Mouse (Mus musculus) intestine, postnatal 0 days (tissue): ENCODE measurements at regions not wholly inside any gene's neighbourhood (a gene's known extent, or its start where the extent isn't known, plus 50 kb on each side); places are given as distances from the start of the nearest gene placed in this dataset.

Experiments used
- ATAC-seq: fragments of 200-750 bp; cut with Nextera tagmentation; 2 replicates; pipeline ENCODE4 v1.8.0; 2017; ENCODE audit warnings: mild to moderate bottlenecking, moderate TSS enrichment, moderate library complexity
- H3K27ac ChIP-seq: fragments of 300-500 bp; sonication (generic); 2 replicates; pipeline ENCODE4 v1.5.1; 2014; ENCODE audit warnings: mild to moderate bottlenecking, low read depth, low read length, moderate library complexity
- H3K27me3 ChIP-seq: fragments of 300-500 bp; sonication (generic); replicated peaks from 2 replicates; pipeline ENCODE4 v1.6.1; 2014; ENCODE audit warnings: low read length, mixed read lengths; ENCODE audit not compliant: control insufficient read depth, insufficient read depth
- H3K36me3 ChIP-seq: fragments of 300-500 bp; sonication (generic); 2 replicates; pipeline ENCODE4 v1.6.1; 2014; ENCODE audit warnings: mild to moderate bottlenecking, moderate library complexity; ENCODE audit not compliant: control insufficient read depth, insufficient read depth
- H3K4me1 ChIP-seq: fragments of 300-500 bp; sonication (generic); replicated peaks from 2 replicates; pipeline ENCODE4 v1.6.1; 2014; ENCODE audit warnings: antibody characterized with exemption, low read length, mixed read lengths; ENCODE audit not compliant: control insufficient read depth, insufficient read depth
- H3K4me2 ChIP-seq: fragments of 300-500 bp; sonication (generic); replicated peaks from 2 replicates; pipeline ENCODE4 v1.6.1; 2014; ENCODE audit warnings: low read depth, mild to moderate bottlenecking, moderate library complexity
- H3K4me3 ChIP-seq: fragments of 300-500 bp; sonication (generic); 2 replicates; pipeline ENCODE4 v1.5.1; 2014; ENCODE audit warnings: low read depth, low read length
- H3K9ac ChIP-seq: fragments of 300-500 bp; sonication (generic); 2 replicates; pipeline ENCODE4 v1.6.1; 2014; ENCODE audit warnings: mild to moderate bottlenecking, low read depth, low read length
- H3K9me3 ChIP-seq: fragments of 300-500 bp; sonication (generic); 2 replicates; pipeline ENCODE4 v1.6.1; 2016; ENCODE audit warnings: mixed run types; ENCODE audit not compliant: control insufficient read depth
- CTCF ChIP-seq: sonication (generic); IDR thresholded peaks from 2 replicates; pipeline ENCODE4 v1.5.1; 2016; ENCODE audit warnings: low read depth, mild to moderate bottlenecking, control low read depth, antibody characterized with exemption, moderate library complexity
- WGBS: fragments of 180-500 bp; shearing (Covaris S2); extraction: QIAGEN DNeasy Blood & Tissue Kit; methylation state at CpG from one replicate; pipeline ENCODE4 v1.1.7; 2014; 5-methylcytosine and 5-hydroxymethylcytosine counted together

DNA sequence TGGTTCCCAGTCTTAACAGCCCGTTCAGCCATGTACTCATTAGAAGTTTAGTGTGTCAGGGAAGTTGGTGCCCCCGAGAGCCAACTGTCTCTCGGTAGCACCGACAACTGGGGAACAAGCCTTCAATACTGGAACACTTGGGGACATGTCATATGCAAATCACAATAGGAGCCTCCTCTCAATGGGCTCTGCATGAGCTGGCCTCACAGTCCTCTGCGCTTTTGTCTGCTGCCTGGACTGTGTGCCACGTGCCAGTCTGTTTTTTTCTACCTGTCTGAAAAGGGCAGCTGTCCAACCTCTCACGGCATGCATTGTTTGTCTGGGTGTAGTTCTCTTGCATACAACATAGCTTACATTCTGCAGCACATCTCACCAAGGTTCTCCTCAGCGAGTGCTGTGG lies 161.7 kb downstream of the Med10 start:
- H3K4me2 ChIP-seq, result no peak overlapping the region
- no peaks in the 10 kb centered on the region for H3K9me3 ChIP-seq
- H3K4me3 ChIP-seq, result no peak overlapping the region
- no peak overlapping the region for H3K9ac ChIP-seq
- H3K36me3 ChIP-seq, result no peaks in the 10 kb centered on the region
- ATAC-seq, result no peak
- H3K4me1 ChIP-seq, result no peaks in the 10 kb centered on the region
- 85% methylated on average over 8 of the region's 8 CpGs for WGBS
- no peak overlapping the region for H3K27ac ChIP-seq
- TF ChIP-seq CTCF, result no peak
- H3K27me3 ChIP-seq, result no peaks in the 10 kb centered on the region

GRCm38 (mm10) chr13:69971281-69972057 lies 169.3 kb downstream of the Med10 start:
- Histone ChIP-seq H3K36me3 (no peaks in the 10 kb centered on the region), H3K27me3 (no peaks in the 10 kb centered on the region), H3K9ac (no peak overlapping the region), H3K4me3 (no peak overlapping the region), H3K4me2 (no peak overlapping the region), H3K4me1 (no peaks in the 10 kb centered on the region), H3K27ac (no peak overlapping the region), H3K9me3 (no peaks in the 10 kb centered on the region)
- no peak for ATAC-seq
- TF ChIP-seq CTCF, result no peak
- 77% methylated on average over 9 of the region's 9 CpGs for WGBS

GRCm38 (mm10) chr13:69974835-69975234 lies 172.6 kb downstream of the Med10 start:
- 80% methylated on average over 5 of the region's 5 CpGs for WGBS
- no peaks in the 10 kb centered on the region for H3K27me3 ChIP-seq
- no peak overlapping the region for H3K4me2 ChIP-seq
- no peaks in the 10 kb centered on the region for H3K9me3 ChIP-seq
- H3K4me1 ChIP-seq, result no peaks in the 10 kb centered on the region
- no peak overlapping the region for H3K27ac ChIP-seq
- H3K9ac ChIP-seq, result no peak overlapping the region
- ATAC-seq, result no peak
- TF ChIP-seq CTCF, result no peak
- H3K4me3 ChIP-seq, result no peak overlapping the region
- H3K36me3 ChIP-seq, result no peaks in the 10 kb centered on the region

GRCm38 (mm10) chr13:69984159-69984558 lies 182.0 kb downstream of the Med10 start:
- no peak for ATAC-seq
- TF ChIP-seq CTCF, result no peak
- WGBS, result 75% methylated on average over 1 of the region's 1 CpGs
- H3K4me1 ChIP-seq, result no peaks in the 10 kb centered on the region
- H3K27me3 ChIP-seq, result no peaks in the 10 kb centered on the region
- no peak overlapping the region for H3K9ac ChIP-seq
- H3K27ac ChIP-seq, result no peak overlapping the region
- H3K4me2 ChIP-seq, result no peak overlapping the region
- no peak overlapping the region for H3K4me3 ChIP-seq
- H3K9me3 ChIP-seq, result no peaks in the 10 kb centered on the region
- no peaks in the 10 kb centered on the region for H3K36me3 ChIP-seq

DNA sequence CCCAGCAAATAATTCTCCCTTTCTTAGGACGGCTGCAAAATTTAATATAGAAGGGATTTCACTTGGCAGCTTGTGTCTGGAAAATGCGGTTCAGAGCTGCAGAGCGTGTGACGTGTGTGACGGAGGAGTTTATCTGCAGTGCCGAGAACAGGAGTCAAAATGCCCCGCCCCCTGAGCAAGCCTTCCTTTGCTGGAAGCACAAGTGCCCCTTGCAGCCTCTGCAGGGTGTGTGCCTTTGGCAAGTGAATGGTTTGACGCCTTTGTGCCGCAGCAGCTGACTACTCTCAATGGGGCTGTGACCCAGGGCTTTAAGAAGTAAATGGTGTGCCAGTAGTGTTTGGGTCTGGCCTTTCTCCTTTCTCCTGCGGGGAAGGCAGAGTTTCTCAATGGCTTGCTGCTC lies 185.0 kb downstream of the Med10 start:
- H3K27ac ChIP-seq, result no peak overlapping the region
- no peak overlapping the region for H3K4me2 ChIP-seq
- H3K9ac ChIP-seq, result no peak overlapping the region
- WGBS, result 16% methylated on average over 10 of the region's 10 CpGs
- no peak for ATAC-seq
- no peaks in the 10 kb centered on the region for H3K9me3 ChIP-seq
- TF ChIP-seq CTCF, result no peak
- no peaks in the 10 kb centered on the region for H3K27me3 ChIP-seq
- no peaks in the 10 kb centered on the region for H3K4me1 ChIP-seq
- no peaks in the 10 kb centered on the region for H3K36me3 ChIP-seq
- H3K4me3 ChIP-seq, result no peak overlapping the region

- Histone ChIP-seq H3K27ac (no peak overlapping the region), H3K9me3 (no peaks in the 10 kb centered on the region), H3K4me1 (no peaks in the 10 kb centered on the region), H3K9ac (no peak overlapping the region), H3K4me2 (no peak overlapping the region), H3K36me3 (no peaks in the 10 kb centered on the region), H3K27me3 (no peaks in the 10 kb centered on the region), H3K4me3 (no peak overlapping the region)
- no peak for ATAC-seq
- no peak for TF ChIP-seq CTCF
- WGBS, result 42% methylated on average over 4 of the region's 4 CpGs
These were observed 186.1 kb downstream of the Med10 start for GRCm38 (mm10) chr13:69988319-69988718.
